ENCODE assay signal across 10 mouse cellular contexts in the genomic region with DNA sequence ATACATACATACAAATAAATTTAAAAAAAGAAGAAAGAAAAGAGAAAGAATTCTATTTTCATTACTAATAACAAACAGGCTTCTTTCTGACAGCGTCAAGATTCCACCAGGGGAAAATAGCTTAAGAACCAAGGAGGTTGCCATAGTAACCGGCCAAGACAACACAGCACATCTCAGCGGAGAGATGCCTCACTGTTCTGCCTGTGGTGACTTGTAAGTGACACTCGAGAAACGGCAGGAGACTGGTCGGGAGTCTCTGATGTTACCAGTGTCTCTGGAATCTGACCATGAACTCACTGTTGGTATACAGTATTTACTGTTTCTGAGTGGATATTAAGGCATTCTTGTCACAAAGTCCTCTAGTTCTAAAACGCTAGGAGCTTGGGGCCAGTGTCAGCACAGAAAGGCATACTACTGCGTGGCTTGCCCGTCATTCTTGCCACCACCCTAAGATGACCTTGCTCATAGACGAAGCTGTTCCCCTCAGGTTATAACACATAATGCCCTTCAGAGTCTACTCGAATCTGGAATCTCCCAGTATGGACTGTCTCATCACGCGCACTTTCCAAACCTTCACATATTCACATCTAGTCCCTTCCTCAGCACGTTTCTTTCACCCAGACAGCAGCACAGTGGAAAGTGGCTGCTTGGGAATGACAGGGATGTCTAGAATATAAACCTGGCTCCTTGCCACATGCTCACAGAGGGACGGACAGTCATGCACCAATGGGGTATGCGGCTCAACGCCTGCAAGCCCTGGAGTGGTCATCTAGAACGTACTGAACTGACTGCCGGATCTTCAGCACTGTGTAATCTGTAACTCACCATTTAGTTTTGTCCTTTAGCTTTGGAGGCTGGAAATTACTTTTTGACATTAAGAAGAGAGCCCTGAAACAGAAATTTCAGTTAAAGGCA. TPM values are rescaled to one million over a fixed set of nuclear protein-coding genes. Genes with fewer than 3 reads are reported as not detected.
DNase-seq lines count a peak whose midpoint lies in the region; ATAC-seq lines count a peak whose summit lies in the region.
"Had no signal": no experiment of that assay in that cellular context is flagged by ENCODE, and none has a peak within 500 bp of the region (broad histone marks: within the 10 kb centered on the region; RNA-seq: fewer than 3 reads in every experiment).

No protein-coding gene starts in this region.

- H3K36me3 ChIP-seq in forebrain, embryonic 14.5 days (ENCODE audit: control insufficient read depth, insufficient read depth, low read length): peaks cover 56% of the 10 kb centered on the region
- H3K36me3 ChIP-seq in midbrain, embryonic 13.5 days: peaks cover 44% of the 10 kb centered on the region
- peaks cover 60% of the 10 kb centered on the region for H3K36me3 ChIP-seq in heart, embryonic 12.5 days

- ATAC-seq in forebrain, embryonic 14.5 days: peak; percentile 82
- ATAC-seq in midbrain, embryonic 13.5 days: peak; percentile 93
- no peak for ATAC-seq in heart, embryonic 12.5 days (ENCODE audit: insufficient number of reproducible peaks, low FRiP score)

- H3K27ac ChIP-seq in forebrain, embryonic 14.5 days (ENCODE audit: low read depth, low read length): 0 out of 2 replicates have a peak overlapping the region, but pooled peaks have one; percentile 9
- peak overlapping the region; percentile 67 for H3K27ac ChIP-seq in midbrain, embryonic 13.5 days
- H3K27ac ChIP-seq in heart, embryonic 12.5 days (ENCODE audit: poor library complexity, severe bottlenecking): no peak overlapping the region
- H3K27ac ChIP-seq: stomach, embryonic 15.5 days had no signal

- peak; percentile 27 for DNase-seq in heart, postnatal 4 days
- no peak for DNase-seq in heart, adult 8-10 months (ENCODE audit: low spot score)
- DNase-seq in brain, embryonic 18.5 days (ENCODE audit: low read depth, low spot score): peak; percentile 43
- DNase-seq in forebrain, embryonic 14.5 days (ENCODE audit: low spot score): peak; percentile 85
- DNase-seq in gastrocnemius, adult 18-20 months (ENCODE audit: low spot score): no peak
- no peak for DNase-seq in gastrocnemius, adult 8-10 months (ENCODE audit: low spot score in 2 of 2)
- DNase-seq: gastrocnemius, postnatal 36 days had no signal

- no peaks in the 10 kb centered on the region for H3K27me3 ChIP-seq in forebrain, embryonic 14.5 days (replicated peaks; ENCODE audit: control insufficient read depth, insufficient read depth, low read length)
- no peaks in the 10 kb centered on the region for H3K27me3 ChIP-seq in midbrain, embryonic 13.5 days
- H3K27me3 ChIP-seq in heart, embryonic 12.5 days (replicated peaks): no peaks in the 10 kb centered on the region
- H3K27me3 ChIP-seq: stomach, embryonic 15.5 days had no signal

- WGBS in forebrain, embryonic 14.5 days: 68% methylated on average over 19 of the region's 19 CpGs
- WGBS in midbrain, embryonic 13.5 days: 54% methylated on average over 19 of the region's 19 CpGs
- 68% methylated on average over 19 of the region's 19 CpGs for WGBS in heart, embryonic 12.5 days

- H3K4me3 ChIP-seq in forebrain, embryonic 14.5 days (ENCODE audit: low read depth, low read length): no peak overlapping the region
- H3K4me3 ChIP-seq in midbrain, embryonic 13.5 days (replicated peaks): no peak overlapping the region
- H3K4me3 ChIP-seq in heart, embryonic 12.5 days: no peak overlapping the region
- H3K4me3 ChIP-seq: stomach, embryonic 15.5 days had no signal

- no peaks in the 10 kb centered on the region for H3K9me3 ChIP-seq in forebrain, embryonic 14.5 days (replicated peaks; ENCODE audit: control insufficient read depth, low read length)
- no peaks in the 10 kb centered on the region for H3K9me3 ChIP-seq in midbrain, embryonic 13.5 days
- no peaks in the 10 kb centered on the region for H3K9me3 ChIP-seq in heart, embryonic 12.5 days (replicated peaks)
- H3K9me3 ChIP-seq: stomach, embryonic 15.5 days had no signal

- H3K4me1 ChIP-seq in forebrain, embryonic 14.5 days (ENCODE audit: control insufficient read depth, insufficient read depth, low read length): no peaks in the 10 kb centered on the region
- H3K4me1 ChIP-seq in midbrain, embryonic 13.5 days (replicated peaks): peaks cover 13% of the 10 kb centered on the region
- H3K4me1 ChIP-seq in heart, embryonic 12.5 days (replicated peaks): 0 out of 2 replicates have a peak, but pooled peaks cover 6% of the 10 kb centered on the region
- H3K4me1 ChIP-seq: stomach, embryonic 15.5 days had no signal

- H3K4me2 ChIP-seq in forebrain, embryonic 14.5 days (ENCODE audit: low read length): no peak overlapping the region
- peak overlapping the region; percentile 14; the same call in 1 of the 2 replicates for H3K4me2 ChIP-seq in midbrain, embryonic 13.5 days (replicated peaks)
- H3K4me2 ChIP-seq in heart, embryonic 12.5 days: no peak overlapping the region
- H3K4me2 ChIP-seq: stomach, embryonic 15.5 days had no signal

- H3K9ac ChIP-seq in forebrain, embryonic 14.5 days (ENCODE audit: low read length): no peak overlapping the region
- no peak overlapping the region; the same call in 1 of the 2 replicates for H3K9ac ChIP-seq in midbrain, embryonic 13.5 days (replicated peaks)
- H3K9ac ChIP-seq in heart, embryonic 12.5 days: no peak overlapping the region
- H3K9ac ChIP-seq: stomach, embryonic 15.5 days had no signal

RNA-seq across cellular contexts. Expression of a gene that starts 48.6 kb away (rescaled TPM):
- 10 to 100 TPM; 10.1 to 11.0 TPM for total RNA-seq in heart, postnatal 4 days (2021)
- 1 to 10 TPM; 3.4 to 6.1 (median 5.0) TPM for total RNA-seq in heart, adult 8-10 months (2022)
- 106 and 136 TPM in 2 replicates for polyA plus RNA-seq in forebrain, embryonic 14.5 days (2014; fragmentation: Nextera tagmentation; extraction: Ambion mirVana)
- 128 and 129 TPM in 2 replicates for polyA plus RNA-seq in midbrain, embryonic 13.5 days (2015; fragmentation: Nextera tagmentation; extraction: Ambion mirVana)
- total RNA-seq in gastrocnemius, adult 18-20 months (2021): 1 to 10 TPM; 1.6 to 3.1 TPM
- 1 to 10 TPM in 3 of 4 experiments, under 1 TPM in 1; 0.87 to 3.8 (median 1.8) TPM for total RNA-seq in gastrocnemius, adult 8-10 months (2022)
- 8.0 and 9.5 TPM in 2 replicates for polyA plus RNA-seq in heart, embryonic 12.5 days (2016; fragmentation: Nextera tagmentation; extraction: Ambion mirVana)

RNA-seq across cellular contexts. Expression of a gene that starts 49.2 kb away (rescaled TPM):
- 10 to 100 TPM; 41.9 to 44.7 TPM for total RNA-seq in heart, postnatal 4 days (2021)
- total RNA-seq in heart, adult 8-10 months (2022): 10 to 100 TPM; 19.1 to 21.2 (median 20.3) TPM
- 30.5 and 34.0 TPM in 2 replicates for polyA plus RNA-seq in forebrain, embryonic 14.5 days (2014; fragmentation: Nextera tagmentation; extraction: Ambion mirVana)
- 25.6 and 27.6 TPM in 2 replicates for polyA plus RNA-seq in midbrain, embryonic 13.5 days (2015; fragmentation: Nextera tagmentation; extraction: Ambion mirVana)
- 10 to 100 TPM; 21.9 to 23.2 TPM for total RNA-seq in gastrocnemius, adult 18-20 months (2021)
- total RNA-seq in gastrocnemius, adult 8-10 months (2022): 10 to 100 TPM; 19.7 to 22.9 (median 22.4) TPM
- polyA plus RNA-seq in heart, embryonic 12.5 days (2016; fragmentation: Nextera tagmentation; extraction: Ambion mirVana): 43.4 and 44.8 TPM in 2 replicates

RNA-seq across cellular contexts. Expression of a gene that starts 52.7 kb away (rescaled TPM):
- 10 to 100 TPM; 12.3 to 12.7 TPM for total RNA-seq in heart, postnatal 4 days (2021)
- 10 to 100 TPM; 11.8 to 17.0 (median 14.4) TPM for total RNA-seq in heart, adult 8-10 months (2022)
- 4.1 and 4.5 TPM in 2 replicates for polyA plus RNA-seq in forebrain, embryonic 14.5 days (2014; fragmentation: Nextera tagmentation; extraction: Ambion mirVana)
- polyA plus RNA-seq in midbrain, embryonic 13.5 days (2015; fragmentation: Nextera tagmentation; extraction: Ambion mirVana): 2.0 and 2.2 TPM in 2 replicates
- 1 to 10 TPM; 1.0 to 1.6 TPM for total RNA-seq in gastrocnemius, adult 18-20 months (2021)
- total RNA-seq in gastrocnemius, adult 8-10 months (2022): 1 to 10 TPM; 1.1 to 1.7 (median 1.3) TPM
- 5.0 TPM in 2 replicates for polyA plus RNA-seq in heart, embryonic 12.5 days (2016; fragmentation: Nextera tagmentation; extraction: Ambion mirVana)

Comparison
In these comparisons a context has a peak if more than half of its experiments do, and no peak if none do; other contexts are left out.
1. DNase-seq: peak in heart, postnatal 4 days (single experiment), brain, embryonic 18.5 days (single experiment) and forebrain, embryonic 14.5 days (single experiment); none in heart, adult 8-10 months (single experiment), gastrocnemius, adult 18-20 months (single experiment) and gastrocnemius, adult 8-10 months (0 of 2).
2. RNA of a gene that starts 52.7 kb away (total RNA-seq): 11.8 to 17.0 TPM in heart, adult 8-10 months and 12.3 to 12.7 TPM in heart, postnatal 4 days; 1.0 to 1.6 TPM in gastrocnemius, adult 18-20 months and 1.1 to 1.7 TPM in gastrocnemius, adult 8-10 months; every median in the first group is over 4 times any median in the second.